8 mouse cellular contexts compared by ENCODE assay signal in the genomic region with DNA sequence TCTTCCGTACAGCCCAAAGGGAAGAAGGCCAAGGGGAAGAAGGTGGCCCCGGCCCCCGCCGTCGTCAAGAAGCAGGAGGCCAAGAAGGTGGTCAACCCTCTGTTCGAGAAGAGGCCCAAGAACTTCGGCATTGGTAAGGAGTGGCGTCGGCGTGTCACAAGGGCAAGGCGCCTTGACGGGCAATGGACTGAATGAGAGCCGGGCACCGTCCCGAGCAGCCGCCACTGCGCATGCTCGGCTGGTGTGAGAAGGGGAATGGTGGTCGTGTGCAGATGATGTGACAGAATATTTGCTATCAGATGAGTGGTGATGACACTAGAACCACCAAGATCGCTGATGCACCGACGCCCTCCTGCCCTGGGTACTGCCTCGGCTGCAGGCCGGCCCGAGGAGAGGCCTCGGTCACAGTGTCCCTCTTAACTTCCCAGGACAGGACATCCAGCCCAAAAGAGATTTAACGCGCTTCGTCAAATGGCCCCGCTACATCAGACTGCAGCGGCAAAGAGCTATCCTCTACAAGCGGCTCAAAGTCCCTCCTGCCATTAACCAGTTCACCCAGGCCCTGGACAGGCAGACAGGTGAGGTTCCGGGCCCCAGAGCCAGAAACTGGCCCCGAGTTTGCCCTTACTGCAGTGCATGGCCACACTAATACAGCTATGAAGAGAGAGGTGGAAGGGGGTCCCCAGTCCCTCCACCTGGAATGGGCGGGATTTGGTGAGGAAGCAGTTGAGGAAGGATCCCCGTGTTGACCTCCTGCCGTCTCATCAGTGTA. TPM values are rescaled to one million over a fixed set of nuclear protein-coding genes. Genes with fewer than 3 reads are reported as not detected.
DNase-seq lines count a peak whose midpoint lies in the region; ATAC-seq and TF ChIP-seq lines count a peak whose summit lies in the region.

No protein-coding gene starts in this region.

- H3K4me1 ChIP-seq in kidney, embryonic 14.5 days (ENCODE audit: control insufficient read depth, insufficient read depth, low read length) = peaks cover 24% of the 10 kb centered on the region
- H3K4me1 ChIP-seq in embryonic facial prominence, embryonic 11.5 days (ENCODE audit: control insufficient read depth, insufficient read depth, low read length) = no peaks in the 10 kb centered on the region
- peaks cover 11% of the 10 kb centered on the region for H3K4me1 ChIP-seq in hindbrain, embryonic 11.5 days (replicated peaks; ENCODE audit: control insufficient read depth, insufficient read depth, low read length)
- H3K4me1 ChIP-seq in liver, embryonic 12.5 days = peaks cover 68% of the 10 kb centered on the region

- peaks cover 50% of the 10 kb centered on the region for H3K36me3 ChIP-seq in kidney, embryonic 14.5 days (ENCODE audit: control insufficient read depth, insufficient read depth, low read length)
- H3K36me3 ChIP-seq in embryonic facial prominence, embryonic 11.5 days (replicated peaks; ENCODE audit: control insufficient read depth, insufficient read depth, low read depth, low read length) = peaks cover 14% of the 10 kb centered on the region
- H3K36me3 ChIP-seq in hindbrain, embryonic 11.5 days (ENCODE audit: control insufficient read depth, insufficient read depth, low read length) = peaks cover 14% of the 10 kb centered on the region
- peaks cover 66% of the 10 kb centered on the region for H3K36me3 ChIP-seq in liver, embryonic 12.5 days
- peaks cover 26% of the 10 kb centered on the region for H3K36me3 ChIP-seq in myocyte (ENCODE audit: control insufficient read depth, insufficient read depth)

- ATAC-seq in kidney, embryonic 14.5 days (ENCODE audit: low FRiP score, low TSS enrichment) = peak; percentile 5; the same call in 1 of the 2 replicates
- ATAC-seq in embryonic facial prominence, embryonic 11.5 days (replicated peaks; ENCODE audit: insufficient number of reproducible peaks, low FRiP score, low TSS enrichment, low read depth) = peak; percentile 26; the same call in 1 of the 2 replicates
- peak; percentile 51 for ATAC-seq in hindbrain, embryonic 11.5 days (ENCODE audit: low FRiP score)
- ATAC-seq in liver, embryonic 12.5 days = peak; percentile 23

- TF ChIP-seq POLR2A in myocyte (IDR thresholded peaks at IDR 0.05; ENCODE audit: insufficient read length, low read depth) = no peak

- H3K9ac ChIP-seq in kidney, embryonic 14.5 days (ENCODE audit: low read depth, low read length) = peak overlapping the region; percentile 95
- peak overlapping the region; percentile 92 for H3K9ac ChIP-seq in embryonic facial prominence, embryonic 11.5 days (replicated peaks; ENCODE audit: low read length)
- peak overlapping the region; percentile 92 for H3K9ac ChIP-seq in hindbrain, embryonic 11.5 days (ENCODE audit: low read depth, low read length)
- H3K9ac ChIP-seq in liver, embryonic 12.5 days = peak overlapping the region; percentile 91

- no peaks in the 10 kb centered on the region for H3K27me3 ChIP-seq in kidney, embryonic 14.5 days (ENCODE audit: control insufficient read depth, insufficient read depth, low read length)
- no peaks in the 10 kb centered on the region for H3K27me3 ChIP-seq in embryonic facial prominence, embryonic 11.5 days (ENCODE audit: control insufficient read depth, insufficient read depth, low read length)
- no peaks in the 10 kb centered on the region for H3K27me3 ChIP-seq in hindbrain, embryonic 11.5 days (ENCODE audit: control insufficient read depth, insufficient read depth, low read length)
- no peaks in the 10 kb centered on the region for H3K27me3 ChIP-seq in liver, embryonic 12.5 days (replicated peaks)
- no peaks in the 10 kb centered on the region for H3K27me3 ChIP-seq in myocyte (ENCODE audit: control insufficient read depth, insufficient read depth, insufficient read length)

- no peak for DNase-seq in kidney, adult 8-10 months
- DNase-seq in MN1 (ENCODE audit: low spot score) = peak; percentile 64
- peak; percentile 61 for DNase-seq in embryonic facial prominence, embryonic 11.5 days (ENCODE audit: low spot score)
- peak; percentile 82 for DNase-seq in hindbrain, embryonic 11.5 days (ENCODE audit: low spot score)
- DNase-seq in c-Kit-positive CD71-positive TER-119-positive erythroid progenitor cells, embryonic 14.5 days (ENCODE audit: low spot score) = no peak

- peak overlapping the region; percentile 79 for H3K4me2 ChIP-seq in kidney, embryonic 14.5 days (replicated peaks; ENCODE audit: low read depth, low read length)
- peak overlapping the region; percentile 79 for H3K4me2 ChIP-seq in embryonic facial prominence, embryonic 11.5 days (ENCODE audit: low read depth, low read length)
- H3K4me2 ChIP-seq in hindbrain, embryonic 11.5 days (replicated peaks; ENCODE audit: low read depth, low read length) = peak overlapping the region; percentile 98
- peak overlapping the region; percentile 95 for H3K4me2 ChIP-seq in liver, embryonic 12.5 days
- H3K4me2 ChIP-seq in myocyte (ENCODE audit: low read depth) = peak overlapping the region; percentile 80

- peaks cover 61% of the 10 kb centered on the region for H3K79me2 ChIP-seq in myocyte (ENCODE audit: control insufficient read depth, insufficient read depth)

- H3K9me3 ChIP-seq in kidney, embryonic 14.5 days (ENCODE audit: control insufficient read depth, low read length) = no peaks in the 10 kb centered on the region
- no peaks in the 10 kb centered on the region for H3K9me3 ChIP-seq in embryonic facial prominence, embryonic 11.5 days (replicated peaks; ENCODE audit: control insufficient read depth, low read length)
- H3K9me3 ChIP-seq in hindbrain, embryonic 11.5 days (ENCODE audit: control insufficient read depth, low read length) = no peaks in the 10 kb centered on the region
- H3K9me3 ChIP-seq in liver, embryonic 12.5 days (replicated peaks) = no peaks in the 10 kb centered on the region

- peak overlapping the region; percentile 87 for H3K4me3 ChIP-seq in kidney, embryonic 14.5 days (ENCODE audit: low read length)
- H3K4me3 ChIP-seq in embryonic facial prominence, embryonic 11.5 days (ENCODE audit: low read depth, low read length) = peak overlapping the region; percentile 87
- peak overlapping the region; percentile 89 for H3K4me3 ChIP-seq in hindbrain, embryonic 11.5 days (ENCODE audit: low read depth, low read length)
- H3K4me3 ChIP-seq in liver, embryonic 12.5 days = peak overlapping the region; percentile 76
- peak overlapping the region; percentile 95 for H3K4me3 ChIP-seq in myocyte

- peak overlapping the region; percentile 93 for H3K27ac ChIP-seq in kidney, embryonic 14.5 days (ENCODE audit: low read depth, low read length)
- peak overlapping the region; percentile 72 for H3K27ac ChIP-seq in embryonic facial prominence, embryonic 11.5 days (replicated peaks; ENCODE audit: low read depth, low read length)
- peak overlapping the region; percentile 87 for H3K27ac ChIP-seq in hindbrain, embryonic 11.5 days (ENCODE audit: low read depth, low read length)
- peak overlapping the region; percentile 88 for H3K27ac ChIP-seq in liver, embryonic 12.5 days

- WGBS in kidney, embryonic 14.5 days = 2% methylated on average over 36 of the region's 37 CpGs
- WGBS in embryonic facial prominence, embryonic 11.5 days = 1% methylated on average over 37 of the region's 37 CpGs
- 2% methylated on average over 37 of the region's 37 CpGs for WGBS in hindbrain, embryonic 11.5 days
- WGBS in liver, embryonic 12.5 days (ENCODE audit: insufficient replicate concordance) = under 1% methylated on average over 37 of the region's 37 CpGs

- H3ac ChIP-seq in myocyte (ENCODE audit: control insufficient read depth, insufficient read length) = peak overlapping the region; percentile 66

TF ChIP-seq in myocyte, 11 proteins besides CTCF, POLR2A, EP300 and RAD21:
- TF ChIP-seq E2F4 (IDR thresholded peaks at IDR 0.05; ENCODE audit: insufficient read depth) (no peak), POLR2AphosphoS2 (IDR thresholded peaks at IDR 0.05; ENCODE audit: insufficient read length, low read depth) (peak; percentile 69)
TF ChIP-seq in myocyte: peak in this region for 1.

RNA-seq across cellular contexts. Expression of gene Rpl7a, which starts 0.6 kb away (rescaled TPM):
- 790 and 884 TPM in 2 replicates for polyA plus RNA-seq in kidney, embryonic 14.5 days (2014; fragmentation: Nextera tagmentation; extraction: Ambion mirVana)
- polyA plus RNA-seq in embryonic facial prominence, embryonic 11.5 days (2014; fragmentation: Nextera tagmentation; extraction: Ambion mirVana) = 719 and 720 TPM in 2 replicates
- polyA plus RNA-seq in hindbrain, embryonic 11.5 days (2014; fragmentation: Nextera tagmentation; extraction: Ambion mirVana) = 627 and 628 TPM in 2 replicates
- polyA plus RNA-seq in liver, embryonic 12.5 days (2016; fragmentation: Nextera tagmentation; extraction: Ambion mirVana) = 560 and 587 TPM in 2 replicates
- polyA plus RNA-seq in myocyte (2012; fragmentation: generic; extraction: Trizol) = 2,027 TPM

RNA-seq across cellular contexts. Expression of gene Med22, which starts 0.7 kb away (rescaled TPM):
- polyA plus RNA-seq in kidney, embryonic 14.5 days (2014; fragmentation: Nextera tagmentation; extraction: Ambion mirVana) = 27.0 and 35.2 TPM in 2 replicates
- 49.2 and 53.5 TPM in 2 replicates for polyA plus RNA-seq in embryonic facial prominence, embryonic 11.5 days (2014; fragmentation: Nextera tagmentation; extraction: Ambion mirVana)
- 77.3 and 88.9 TPM in 2 replicates for polyA plus RNA-seq in hindbrain, embryonic 11.5 days (2014; fragmentation: Nextera tagmentation; extraction: Ambion mirVana)
- 30.0 and 32.1 TPM in 2 replicates for polyA plus RNA-seq in liver, embryonic 12.5 days (2016; fragmentation: Nextera tagmentation; extraction: Ambion mirVana)
- 38.6 TPM for polyA plus RNA-seq in myocyte (2012; fragmentation: generic; extraction: Trizol)

RNA-seq across cellular contexts. Expression of gene Surf2, which starts 5.0 kb away (rescaled TPM):
- 40.1 and 46.5 TPM in 2 replicates for polyA plus RNA-seq in kidney, embryonic 14.5 days (2014; fragmentation: Nextera tagmentation; extraction: Ambion mirVana)
- polyA plus RNA-seq in embryonic facial prominence, embryonic 11.5 days (2014; fragmentation: Nextera tagmentation; extraction: Ambion mirVana) = 43.7 and 45.3 TPM in 2 replicates
- polyA plus RNA-seq in hindbrain, embryonic 11.5 days (2014; fragmentation: Nextera tagmentation; extraction: Ambion mirVana) = 44.6 and 50.7 TPM in 2 replicates
- 46.3 and 48.1 TPM in 2 replicates for polyA plus RNA-seq in liver, embryonic 12.5 days (2016; fragmentation: Nextera tagmentation; extraction: Ambion mirVana)
- polyA plus RNA-seq in myocyte (2012; fragmentation: generic; extraction: Trizol) = 34.9 TPM

RNA-seq across cellular contexts. Expression of gene Surf1, which starts 5.2 kb away (rescaled TPM):
- 48.1 and 51.1 TPM in 2 replicates for polyA plus RNA-seq in kidney, embryonic 14.5 days (2014; fragmentation: Nextera tagmentation; extraction: Ambion mirVana)
- 49.8 and 51.0 TPM in 2 replicates for polyA plus RNA-seq in embryonic facial prominence, embryonic 11.5 days (2014; fragmentation: Nextera tagmentation; extraction: Ambion mirVana)
- 52.9 and 53.9 TPM in 2 replicates for polyA plus RNA-seq in hindbrain, embryonic 11.5 days (2014; fragmentation: Nextera tagmentation; extraction: Ambion mirVana)
- polyA plus RNA-seq in liver, embryonic 12.5 days (2016; fragmentation: Nextera tagmentation; extraction: Ambion mirVana) = 41.6 and 42.5 TPM in 2 replicates
- 53.8 TPM for polyA plus RNA-seq in myocyte (2012; fragmentation: generic; extraction: Trizol)

RNA-seq across cellular contexts. Expression of gene Surf6, which starts 8.5 kb away (rescaled TPM):
- 14.6 and 19.0 TPM in 2 replicates for polyA plus RNA-seq in kidney, embryonic 14.5 days (2014; fragmentation: Nextera tagmentation; extraction: Ambion mirVana)
- 16.3 and 17.0 TPM in 2 replicates for polyA plus RNA-seq in embryonic facial prominence, embryonic 11.5 days (2014; fragmentation: Nextera tagmentation; extraction: Ambion mirVana)
- polyA plus RNA-seq in hindbrain, embryonic 11.5 days (2014; fragmentation: Nextera tagmentation; extraction: Ambion mirVana) = 16.7 and 18.4 TPM in 2 replicates
- polyA plus RNA-seq in liver, embryonic 12.5 days (2016; fragmentation: Nextera tagmentation; extraction: Ambion mirVana) = 21.6 and 23.8 TPM in 2 replicates
- 16.7 TPM for polyA plus RNA-seq in myocyte (2012; fragmentation: generic; extraction: Trizol)

Comparison
In these comparisons a context has a peak if more than half of its experiments do, and no peak if none do; other contexts are left out.
1. DNase-seq: peak in MN1 (single experiment), embryonic facial prominence, embryonic 11.5 days (single experiment) and hindbrain, embryonic 11.5 days (single experiment); none in kidney, adult 8-10 months (0 of 2) and c-Kit-positive CD71-positive TER-119-positive erythroid progenitor cells, embryonic 14.5 days (single experiment).
2. Peak in every context shown above with its lines, with median percentiles within 50 percentile points of each other: ATAC-seq, H3K27ac ChIP-seq, H3K4me2 ChIP-seq, H3K4me3 ChIP-seq and H3K9ac ChIP-seq.